Mouse (Mus musculus): ENCODE measurements around the gene Nkx1-2. TPM values are rescaled to one million over a fixed set of nuclear protein-coding genes. Genes with fewer than 3 reads are reported as not detected.

Nkx1-2 gene
- polyA plus RNA-seq, 1 experiment from 2014 or later = 1.4 TPM

- H3K9ac ChIP-seq = no peak overlapping the region
- H3K4me2 ChIP-seq (replicated peaks) = no peak overlapping the region
- H3K4me3 ChIP-seq = no peak overlapping the region
- no peaks in the 10 kb centered on the region for H3K27me3 ChIP-seq (replicated peaks)
- peaks cover 12% of the 10 kb centered on the region for H3K4me1 ChIP-seq
- H3K9me3 ChIP-seq = no peaks in the 10 kb centered on the region
- H3K27ac ChIP-seq = no peak overlapping the region
- no peaks in the 10 kb centered on the region for H3K36me3 ChIP-seq
- 89% methylated on average over 15 of the region's 15 CpGs for WGBS
- ATAC-seq (ENCODE audit: low FRiP score, low read depth) = no peak
Measured at GRCm38 (mm10) chr7:132619975-132620918, 20.8 kb upstream of the Nkx1-2 start.

GRCm38 (mm10) chr7:132619549-132619948 lies 20.1 kb upstream of the Nkx1-2 start:
- Histone ChIP-seq H3K9me3 (no peaks in the 10 kb centered on the region), H3K27ac (no peak overlapping the region), H3K9ac (no peak overlapping the region), H3K4me1 (peaks cover 13% of the 10 kb centered on the region), H3K27me3 (replicated peaks) (no peaks in the 10 kb centered on the region), H3K4me3 (no peak overlapping the region), H3K36me3 (no peaks in the 10 kb centered on the region), H3K4me2 (replicated peaks) (no peak overlapping the region)
- no peak for ATAC-seq (ENCODE audit: low FRiP score, low read depth)
- 93% methylated on average over 8 of the region's 8 CpGs for WGBS

DNA sequence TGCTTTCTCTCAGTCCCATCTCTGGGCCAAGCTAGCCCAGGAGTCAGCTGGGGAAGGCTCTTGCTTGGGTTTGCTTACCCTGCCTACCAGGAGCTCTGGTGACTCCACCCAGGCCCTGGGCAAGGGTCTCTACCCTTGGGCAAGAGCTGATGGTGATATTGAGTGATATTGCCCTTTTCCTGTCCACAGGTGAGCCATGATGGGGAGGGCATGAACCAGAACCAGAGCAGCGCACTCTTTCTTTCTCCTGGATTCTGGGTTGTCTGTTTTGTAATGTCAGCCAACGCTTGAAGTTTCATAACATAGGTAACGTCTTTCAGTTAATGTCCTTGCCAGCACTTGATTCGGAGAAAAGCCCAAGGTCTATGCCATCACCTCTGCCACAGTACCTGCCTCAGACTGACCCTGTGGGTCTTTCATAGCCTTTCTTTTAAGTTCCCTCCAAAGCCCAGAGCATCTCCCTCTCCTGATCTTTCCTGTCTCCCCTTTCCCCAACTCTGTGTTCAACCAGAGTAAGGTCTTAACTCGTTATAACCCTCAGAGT lies 17.7 kb upstream of the Nkx1-2 start:
- peaks cover 13% of the 10 kb centered on the region for H3K4me1 ChIP-seq
- no peaks in the 10 kb centered on the region for H3K36me3 ChIP-seq
- WGBS = 84% methylated on average over 5 of the region's 5 CpGs
- H3K9me3 ChIP-seq = no peaks in the 10 kb centered on the region
- no peak overlapping the region for H3K4me2 ChIP-seq (replicated peaks)
- no peak for ATAC-seq (ENCODE audit: low FRiP score, low read depth)
- H3K27ac ChIP-seq = no peak overlapping the region
- H3K27me3 ChIP-seq (replicated peaks) = no peaks in the 10 kb centered on the region
- H3K9ac ChIP-seq = no peak overlapping the region
- no peak overlapping the region for H3K4me3 ChIP-seq

DNA sequence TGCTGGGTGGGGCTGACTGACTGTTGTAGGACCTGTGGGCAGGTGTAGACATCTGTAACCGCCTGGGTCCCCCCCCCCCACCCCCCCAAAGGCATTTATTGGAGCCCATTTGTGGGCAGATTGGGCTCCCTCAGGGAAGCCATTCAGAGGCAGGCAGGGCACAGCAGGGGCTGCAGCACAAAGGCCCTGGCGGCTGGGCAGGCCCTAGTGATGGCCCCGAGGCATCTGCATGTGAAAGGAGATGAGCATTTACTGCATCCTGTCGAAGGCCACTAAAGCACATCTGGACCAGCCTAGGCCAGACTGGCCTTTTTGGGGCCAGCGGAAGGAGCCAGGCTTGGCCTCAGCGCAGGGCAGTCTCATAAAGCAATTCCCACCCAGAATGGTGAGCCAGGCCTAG lies 17.0 kb upstream of the Nkx1-2 start:
- no peak overlapping the region for H3K4me3 ChIP-seq
- H3K27ac ChIP-seq = no peak overlapping the region
- WGBS = 13% methylated on average over 6 of the region's 6 CpGs
- H3K4me1 ChIP-seq = peaks cover 13% of the 10 kb centered on the region
- H3K36me3 ChIP-seq = no peaks in the 10 kb centered on the region
- H3K9ac ChIP-seq = no peak overlapping the region
- ATAC-seq (ENCODE audit: low FRiP score, low read depth) = no peak
- H3K9me3 ChIP-seq = no peaks in the 10 kb centered on the region
- H3K27me3 ChIP-seq (replicated peaks) = no peaks in the 10 kb centered on the region
- H3K4me2 ChIP-seq (replicated peaks) = no peak overlapping the region

- Histone ChIP-seq H3K9ac (no peak overlapping the region), H3K4me2 (replicated peaks) (no peak overlapping the region), H3K36me3 (no peaks in the 10 kb centered on the region), H3K27ac (no peak overlapping the region), H3K4me1 (peaks cover 17% of the 10 kb centered on the region), H3K27me3 (replicated peaks) (no peaks in the 10 kb centered on the region), H3K9me3 (no peaks in the 10 kb centered on the region), H3K4me3 (no peak overlapping the region)
- no peak for ATAC-seq (ENCODE audit: low FRiP score, low read depth)
- 11% methylated on average over 3 of the region's 3 CpGs for WGBS
Measured at GRCm38 (mm10) chr7:132615346-132615745, 15.9 kb upstream of the Nkx1-2 start.

DNA sequence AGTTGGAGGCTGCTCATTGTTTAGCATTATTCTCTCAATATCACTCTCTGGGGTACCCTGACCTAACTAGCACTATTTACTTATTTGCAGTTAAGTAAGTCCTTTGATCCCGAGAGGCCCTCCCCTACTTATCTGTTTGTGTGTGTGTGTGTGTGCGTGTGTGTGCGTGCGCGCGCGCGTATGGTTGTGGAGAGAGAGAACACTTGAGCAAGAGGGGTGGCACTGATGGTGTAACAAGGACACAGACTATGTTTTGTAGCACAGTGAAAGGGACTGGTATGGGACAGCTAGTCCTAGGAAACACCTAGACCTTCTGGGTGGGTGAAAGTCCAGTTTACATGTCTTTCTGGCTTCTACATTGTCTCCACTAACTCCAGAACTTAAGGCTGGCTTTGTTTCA lies 12.1 kb upstream of the Nkx1-2 start:
- no peak overlapping the region for H3K9ac ChIP-seq
- no peaks in the 10 kb centered on the region for H3K27me3 ChIP-seq (replicated peaks)
- H3K4me1 ChIP-seq = peaks cover 16% of the 10 kb centered on the region
- H3K27ac ChIP-seq = no peak overlapping the region
- no peak overlapping the region for H3K4me2 ChIP-seq (replicated peaks)
- no peak for ATAC-seq (ENCODE audit: low FRiP score, low read depth)
- H3K9me3 ChIP-seq = no peaks in the 10 kb centered on the region
- no peak overlapping the region for H3K4me3 ChIP-seq
- WGBS = 92% methylated on average over 8 of the region's 8 CpGs
- no peaks in the 10 kb centered on the region for H3K36me3 ChIP-seq

DNA sequence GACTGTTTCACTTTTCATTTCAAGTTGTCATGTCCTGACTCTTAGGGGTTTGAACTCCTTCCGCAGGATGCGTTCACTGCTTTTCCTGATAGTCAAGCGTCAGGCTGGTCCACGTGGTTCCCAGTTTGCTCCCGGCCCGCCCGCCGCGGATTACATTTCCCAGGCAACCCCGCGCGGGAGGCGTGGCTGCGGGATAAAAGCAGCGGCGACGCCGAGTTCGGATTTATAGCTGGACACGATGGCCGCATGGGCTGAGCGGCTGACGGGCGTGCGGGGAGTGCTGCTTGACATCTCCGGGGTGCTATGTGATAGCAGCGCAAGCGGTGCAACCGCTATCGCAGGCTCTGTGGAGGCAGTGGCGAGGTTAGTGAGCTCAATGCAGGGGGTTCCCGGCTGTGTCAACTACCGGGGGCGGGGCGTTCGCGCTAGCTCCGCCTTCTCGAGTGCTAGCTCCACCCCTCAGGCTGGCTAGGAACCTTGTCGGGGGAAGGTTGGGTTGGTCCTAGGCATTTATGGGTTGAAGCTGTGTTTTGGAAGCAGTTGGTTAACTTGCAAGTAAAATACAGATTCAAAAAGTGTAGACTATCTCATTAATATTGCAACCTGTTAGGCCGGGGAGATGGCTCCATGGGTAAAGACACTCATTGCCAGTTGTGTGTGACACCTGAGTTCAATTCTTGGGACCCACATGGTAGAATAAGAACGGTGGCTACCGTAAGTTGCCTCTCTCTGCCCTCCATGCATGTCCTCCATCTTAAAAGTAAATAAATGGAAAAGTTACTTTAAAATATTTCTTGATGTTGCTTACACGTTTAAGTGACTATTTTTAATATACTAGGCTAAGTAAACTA lies 11.3 kb upstream of the Nkx1-2 start, which contains the start of gene Lhpp:
Lhpp (plus strand) TSS at position 171 of the 851 bp plus-strand sequence.
- WGBS = 8% methylated on average over 44 of the region's 44 CpGs

DNA sequence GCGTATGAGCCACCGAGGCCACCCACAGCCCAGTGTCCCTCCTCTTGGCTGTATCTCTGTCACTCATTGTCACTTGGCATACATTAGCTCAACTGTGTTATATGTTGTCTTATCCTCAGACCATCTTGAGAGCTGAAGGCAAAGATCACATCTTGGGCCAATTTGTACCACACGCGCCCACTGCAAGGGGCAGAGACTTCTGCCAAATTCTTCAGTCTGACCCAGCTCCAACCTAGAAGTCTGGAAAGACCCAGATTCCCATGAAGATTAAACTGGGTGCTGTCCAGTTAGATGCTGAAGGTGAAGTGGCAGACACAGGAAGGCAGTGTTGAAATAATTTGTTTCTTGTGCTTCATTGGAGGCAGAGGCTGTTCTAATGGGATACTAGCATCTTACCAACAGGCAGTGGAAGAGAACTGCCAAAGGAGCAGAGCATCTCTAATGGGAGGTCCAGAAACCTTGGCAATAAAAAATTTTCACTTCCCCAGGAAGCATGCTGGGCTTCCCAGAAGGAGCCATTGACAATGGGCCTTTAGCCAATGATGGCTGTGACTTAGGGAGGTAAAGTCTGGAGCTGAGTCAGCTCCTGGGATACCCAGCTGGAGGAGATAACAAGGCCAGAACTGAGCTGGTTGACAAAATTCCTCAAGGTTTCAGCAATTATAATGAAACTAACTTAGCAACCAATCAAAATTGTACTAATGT lies 9.0 kb upstream of the Nkx1-2 start:
- Histone ChIP-seq H3K27me3 (replicated peaks) (no peaks in the 10 kb centered on the region), H3K36me3 (no peaks in the 10 kb centered on the region), H3K4me1 (0 out of 2 replicates have a peak, but pooled peaks cover 4% of the 10 kb centered on the region), H3K4me3 (no peak overlapping the region), H3K4me2 (replicated peaks) (no peak overlapping the region), H3K9ac (no peak overlapping the region), H3K27ac (no peak overlapping the region), H3K9me3 (no peaks in the 10 kb centered on the region)
- no peak for ATAC-seq (ENCODE audit: low FRiP score, low read depth)
- WGBS = 94% methylated on average over 4 of the region's 4 CpGs

More for the DNA sequence above, 11.3 kb upstream of the Nkx1-2 start, which contains the start of gene Lhpp:
- Histone ChIP-seq H3K4me3 (peak within 1 kb of the TSS; percentile 55), H3K27me3 (replicated peaks) (no peaks in the 10 kb centered on the region), H3K36me3 (no peaks in the 10 kb centered on the region), H3K4me1 (peaks cover 8% of the 10 kb centered on the region; the same call in 1 of the 2 replicates), H3K9me3 (no peaks in the 10 kb centered on the region), H3K9ac (peak within 1 kb of the TSS; percentile 53), H3K4me2 (replicated peaks) (peak within 1 kb of the TSS; percentile 66), H3K27ac (no peak within 1 kb of the TSS)
- peak; percentile 87 for ATAC-seq (ENCODE audit: low FRiP score, low read depth)

DNA sequence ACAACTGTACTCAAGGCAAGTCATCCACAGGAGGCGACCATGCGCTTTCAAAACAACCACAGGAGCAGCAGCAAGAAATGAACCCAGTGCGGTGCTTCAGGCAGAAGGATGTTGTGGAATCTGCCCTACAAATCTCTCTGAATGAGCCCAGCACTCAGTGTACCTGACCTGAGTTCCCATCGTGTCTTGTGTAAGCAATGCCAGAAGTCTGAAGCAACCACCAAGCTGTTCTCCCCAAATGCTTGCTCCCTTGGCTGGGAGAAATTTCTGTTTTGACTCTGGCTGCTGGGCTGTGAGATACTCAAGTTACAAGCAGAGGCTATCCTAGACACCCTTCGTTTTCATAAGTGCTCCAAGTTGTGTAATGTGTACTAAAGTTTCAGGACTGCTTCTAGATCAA lies 6.3 kb upstream of the Nkx1-2 start:
- H3K4me3 ChIP-seq = no peak overlapping the region
- peaks cover 21% of the 10 kb centered on the region for H3K27me3 ChIP-seq (replicated peaks)
- no peak overlapping the region for H3K9ac ChIP-seq
- no peak for ATAC-seq (ENCODE audit: low FRiP score, low read depth)
- no peaks in the 10 kb centered on the region for H3K36me3 ChIP-seq
- H3K27ac ChIP-seq = no peak overlapping the region
- WGBS = 64% methylated on average over 5 of the region's 5 CpGs
- no peaks in the 10 kb centered on the region for H3K9me3 ChIP-seq
- H3K4me2 ChIP-seq (replicated peaks) = no peak overlapping the region
- H3K4me1 ChIP-seq = 0 out of 2 replicates have a peak, but pooled peaks cover 1% of the 10 kb centered on the region

DNA sequence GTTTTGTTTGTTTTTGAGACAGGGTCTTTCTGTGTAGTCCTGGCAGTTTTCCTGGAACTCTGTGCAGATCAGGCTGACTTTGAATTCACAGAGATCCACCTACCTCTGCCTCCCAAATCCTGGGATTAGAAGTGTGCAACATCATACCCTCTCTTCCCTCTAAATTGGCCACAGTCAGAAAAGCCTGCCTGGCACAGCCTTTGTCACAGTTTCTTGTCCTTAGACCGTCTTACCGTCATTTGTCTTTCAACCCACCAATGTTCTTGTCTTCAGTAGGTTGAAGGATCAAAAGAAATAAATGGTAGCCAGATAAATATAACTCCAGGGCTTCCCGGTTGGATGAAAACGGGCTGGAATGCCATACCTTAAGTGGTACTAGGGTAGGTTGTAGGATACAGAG lies 5.3 kb upstream of the Nkx1-2 start:
- Histone ChIP-seq H3K9me3 (no peaks in the 10 kb centered on the region), H3K27me3 (replicated peaks) (peaks cover 31% of the 10 kb centered on the region)
- no peak for ATAC-seq (ENCODE audit: low FRiP score, low read depth)

DNA sequence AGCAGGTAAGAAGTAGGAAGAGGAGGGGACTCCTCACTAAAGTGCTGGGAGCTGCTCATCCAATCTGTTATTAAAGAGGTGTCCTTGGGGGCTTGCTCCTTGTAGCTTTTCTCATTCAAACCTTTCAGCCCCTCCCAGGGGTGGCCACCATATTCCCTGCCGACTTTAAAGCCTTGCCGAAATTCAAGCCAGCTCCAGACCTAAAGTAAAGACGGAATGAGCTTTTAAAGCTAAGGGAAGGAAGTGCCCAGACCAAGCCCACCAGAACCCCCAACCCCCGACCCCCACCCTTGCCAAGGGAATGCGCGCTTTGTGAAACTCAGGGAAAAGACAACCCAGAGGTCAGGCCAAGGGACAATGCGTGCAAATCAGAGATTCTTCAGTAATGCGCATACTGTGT lies 1.5 kb upstream of the Nkx1-2 start:
- Histone ChIP-seq H3K9me3 (no peaks in the 10 kb centered on the region), H3K4me3 (no peak overlapping the region), H3K27ac (no peak overlapping the region), H3K4me1 (peaks cover 33% of the 10 kb centered on the region), H3K27me3 (replicated peaks) (peaks cover 68% of the 10 kb centered on the region), H3K9ac (no peak overlapping the region), H3K4me2 (replicated peaks) (no peak overlapping the region), H3K36me3 (no peaks in the 10 kb centered on the region)
- no peak for ATAC-seq (ENCODE audit: low FRiP score, low read depth)
- 9% methylated on average over 8 of the region's 8 CpGs for WGBS

More for the DNA sequence above, 5.3 kb upstream of the Nkx1-2 start:
- H3K4me3 ChIP-seq = no peak overlapping the region
- H3K4me2 ChIP-seq (replicated peaks) = no peak overlapping the region
- WGBS = 86% methylated on average over 4 of the region's 4 CpGs
- no peak overlapping the region for H3K27ac ChIP-seq
- H3K36me3 ChIP-seq = no peaks in the 10 kb centered on the region
- H3K4me1 ChIP-seq = peaks cover 9% of the 10 kb centered on the region
- H3K9ac ChIP-seq = no peak overlapping the region

All from neural tube, embryonic 12.5 days (tissue).